Mouse (Mus musculus) sigmoid colon, adult 10 weeks (tissue): Measurements from ENCODE around the gene Vmn1r22. TPM values are rescaled to one million over a fixed set of nuclear protein-coding genes. Genes with fewer than 3 reads are reported as not detected.

Experiments
- polyA plus RNA-seq: library from polyadenylated mRNA; stranded (reverse); fragments of 350-450 nt; fragmentation: Illumina TruSeq; extraction: RNeasy Lipid Tissue Mini Kit (QIAGEN cat#74804); gene quantifications from one replicate; pipeline ENCODE4 v1.2.3, GENCODE M21; 2014; ENCODE audit warnings: low read depth, low replicate concordance

Gene Vmn1r22
- not detected for polyA plus RNA-seq

DNA sequence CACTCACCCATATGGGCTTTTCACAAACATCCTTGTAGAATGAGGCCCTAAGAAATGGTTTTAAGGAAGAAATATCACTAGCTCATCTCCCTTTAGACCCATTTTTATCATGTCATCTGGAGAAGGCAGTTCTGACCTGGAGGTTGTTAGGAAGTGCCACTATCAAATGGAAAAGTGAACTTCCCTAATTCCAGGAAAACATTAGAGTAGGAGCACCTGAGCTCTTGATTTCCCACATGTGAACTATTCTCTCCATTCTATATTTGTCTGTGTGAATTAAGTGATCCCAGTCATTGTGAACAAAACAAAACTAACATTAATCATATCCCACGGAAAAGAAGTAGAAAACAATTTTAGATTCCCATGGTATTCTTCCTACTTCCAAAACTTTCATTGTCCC is at the start of gene Vmn1r22:
Vmn1r22 (minus strand) TSS at position 101 of the 400 bp plus-strand sequence.

DNA sequence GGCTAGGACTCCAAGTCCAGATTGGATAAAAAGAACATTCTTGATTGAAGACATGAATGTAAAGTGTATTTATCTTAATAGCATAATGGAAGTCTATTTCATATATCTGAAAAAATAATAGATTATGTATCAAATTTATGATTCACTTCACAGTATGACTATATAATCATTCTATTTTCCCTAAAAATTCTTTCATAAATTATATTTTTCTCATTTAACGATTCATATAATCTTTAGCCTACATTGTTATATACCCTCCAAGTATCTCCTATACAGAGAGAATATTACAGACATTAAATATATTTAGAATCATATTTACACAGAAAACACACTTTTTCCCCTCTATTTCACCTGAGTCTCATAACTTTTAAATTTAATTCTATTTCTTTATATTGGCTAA is 18.9 kb upstream of the Vmn1r22 start, which contains the start of gene Vmn1r23:
Vmn1r23 (minus strand) TSS at position 101 of the 400 bp plus-strand sequence.

GRCm38 (mm10) chr6:57850286-57850685 is 57.5 kb downstream of the Vmn1r22 start, which contains the start of gene Vmn1r21:
TSS of gene Vmn1r21 (minus strand) at chr6:57850343.

Other genes with a start within 250 kb of the Vmn1r22 start
- 27.6 TPM for gene Pyurf, start 215.9 kb downstream of the Vmn1r22 start, polyA plus RNA-seq
- 15.9 TPM for gene Lancl2, start 205.5 kb downstream of the Vmn1r22 start, polyA plus RNA-seq
- gene Vopp1, start 82.9 kb downstream of the Vmn1r22 start, polyA plus RNA-seq: 35.9 TPM
- not detected for gene Vmn1r21, start 57.7 kb downstream of the Vmn1r22 start, polyA plus RNA-seq
- not detected for gene Vmn1r23, start 18.8 kb upstream of the Vmn1r22 start, polyA plus RNA-seq
- gene Vmn1r24, start 53.5 kb upstream of the Vmn1r22 start, polyA plus RNA-seq: not detected
- gene Vmn1r25, start 72.8 kb upstream of the Vmn1r22 start, polyA plus RNA-seq: not detected
- gene Vmn1r26, start 107.1 kb upstream of the Vmn1r22 start, polyA plus RNA-seq: not detected